Mouse (Mus musculus): ENCODE measurements around the gene Lpin2. TPM values are rescaled to one million over a fixed set of nuclear protein-coding genes. Genes with fewer than 3 reads are reported as not detected.

Lpin2 gene
- total RNA-seq (2022), result 10 to 100 TPM; 43.3 to 68.5 (median 55.2) TPM

DNA sequence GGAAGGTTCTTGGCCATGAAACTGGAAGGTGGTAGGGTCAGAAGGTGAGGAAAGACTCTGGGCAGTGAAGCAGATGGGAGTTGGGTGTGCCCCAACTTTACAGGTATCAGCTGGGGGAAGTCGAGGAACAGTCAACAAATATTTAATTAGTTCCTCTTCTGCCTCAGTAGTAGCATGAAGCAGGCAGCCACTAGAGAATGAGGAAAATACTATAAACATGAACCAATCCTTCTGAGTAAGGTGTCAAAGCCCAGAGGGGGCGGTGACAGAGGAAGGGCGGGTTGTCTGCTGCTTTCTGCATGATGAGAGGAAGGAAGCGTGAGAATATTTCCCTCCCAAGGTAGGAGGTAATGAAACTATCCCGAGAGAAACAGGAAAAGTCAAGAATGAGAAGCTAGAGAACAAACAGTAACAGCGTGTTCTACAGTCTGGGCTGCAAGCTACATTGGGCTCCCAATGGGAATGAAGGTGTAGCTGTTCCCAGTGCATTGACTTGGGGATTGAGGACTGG is at the start of gene Lpin2:
Gene Lpin2, plus strand, starts transcription at position 350 of the 511 bp plus-strand sequence.
- no peak for DNase-seq

GRCm38 (mm10) chr17:71132856-71133439 is 49.4 kb upstream of the Lpin2 start:
- no peak for DNase-seq

GRCm38 (mm10) chr17:71134441-71134955 is 47.9 kb upstream of the Lpin2 start:
- no peak for DNase-seq

DNA sequence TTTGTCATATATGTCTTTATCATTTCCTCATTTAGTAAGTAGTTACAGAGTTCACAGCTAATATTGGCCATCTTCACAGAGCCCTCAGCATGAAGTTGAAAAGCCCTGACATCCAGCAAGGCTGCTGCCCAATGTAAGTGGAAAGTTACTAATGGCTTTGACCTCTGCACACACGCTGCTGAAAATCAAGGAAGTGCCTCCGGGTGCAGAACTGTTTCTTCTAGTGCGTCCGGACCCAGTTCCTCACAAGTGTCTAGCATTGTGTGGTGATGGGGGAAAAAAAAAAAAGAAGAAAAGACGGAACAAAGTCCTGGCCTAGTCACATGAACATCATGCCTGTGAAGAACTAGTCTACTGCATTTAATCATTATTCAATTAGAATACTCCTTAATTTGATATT is 47.3 kb upstream of the Lpin2 start:
- DNase-seq, result peak; percentile 23

- DNase-seq, result no peak
Observed at GRCm38 (mm10) chr17:71135866-71136265, 46.5 kb upstream of the Lpin2 start.

DNA sequence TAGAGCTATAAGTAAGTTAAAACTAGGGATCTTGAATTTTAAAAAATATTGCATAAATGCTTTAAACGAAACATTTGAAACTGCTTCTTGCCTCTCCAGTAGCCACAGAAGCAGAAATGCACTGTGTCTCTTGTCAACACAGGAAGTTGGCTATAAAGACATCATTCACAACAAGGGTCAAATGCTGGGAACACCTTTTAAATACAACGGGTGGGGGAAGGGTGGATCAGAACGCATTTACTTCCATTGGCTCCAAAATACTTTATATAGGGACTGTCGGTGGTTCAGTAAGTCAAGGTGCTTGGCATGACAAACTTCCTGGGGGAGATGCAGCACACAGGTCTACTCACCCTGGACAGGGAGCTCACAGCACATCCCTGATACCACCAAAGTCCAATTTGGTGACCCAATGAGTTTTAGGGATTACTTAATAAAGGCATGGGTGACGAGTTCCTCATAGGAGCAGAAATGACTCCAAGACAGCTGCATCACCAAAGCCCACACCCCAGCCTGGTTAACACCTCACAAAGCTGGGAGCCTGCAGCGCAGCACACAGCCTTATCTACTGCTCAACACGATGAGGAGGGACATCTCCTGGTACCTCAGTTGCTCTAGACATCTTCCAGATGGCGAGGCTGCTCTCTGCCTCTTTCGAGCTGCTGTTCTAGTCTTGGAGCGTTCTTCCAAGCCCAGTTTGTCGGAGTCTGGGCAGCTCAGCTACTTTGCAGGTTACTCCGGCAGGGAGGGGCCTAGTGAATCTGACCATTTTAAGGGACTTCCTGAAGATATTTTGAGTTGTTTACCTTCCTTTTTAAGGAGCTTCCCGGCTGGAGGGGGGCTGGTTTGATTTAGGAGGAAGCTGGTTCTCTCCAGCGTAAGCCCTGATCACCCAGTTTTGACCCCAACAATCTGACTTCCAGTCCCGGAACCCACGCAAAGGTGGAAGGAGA is 45.7 kb upstream of the Lpin2 start:
- no peak for DNase-seq

GRCm38 (mm10) chr17:71137334-71137721 is 45.0 kb upstream of the Lpin2 start:
- DNase-seq, result no peak

GRCm38 (mm10) chr17:71142068-71142467 is 40.3 kb upstream of the Lpin2 start:
- no peak for DNase-seq

DNA sequence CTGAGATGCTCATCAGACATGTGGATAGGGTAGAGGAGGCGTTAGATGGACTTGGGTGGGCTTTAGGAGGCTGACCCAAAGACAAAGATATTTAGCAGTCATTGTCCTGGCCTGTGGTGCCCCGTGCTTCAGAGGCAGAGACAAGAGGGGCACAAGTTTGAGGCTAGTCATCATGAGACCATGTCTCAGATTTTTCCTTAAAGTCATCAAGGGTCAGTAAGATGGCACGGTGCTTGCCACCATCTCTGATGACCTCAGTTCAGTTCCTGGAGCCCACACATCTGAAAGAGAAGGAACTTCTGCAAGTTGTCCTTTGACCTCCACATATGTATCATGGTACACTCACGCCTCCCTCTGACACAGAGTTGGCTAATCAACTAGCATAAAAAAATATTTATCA is 39.2 kb upstream of the Lpin2 start:
- DNase-seq, result no peak

DNA sequence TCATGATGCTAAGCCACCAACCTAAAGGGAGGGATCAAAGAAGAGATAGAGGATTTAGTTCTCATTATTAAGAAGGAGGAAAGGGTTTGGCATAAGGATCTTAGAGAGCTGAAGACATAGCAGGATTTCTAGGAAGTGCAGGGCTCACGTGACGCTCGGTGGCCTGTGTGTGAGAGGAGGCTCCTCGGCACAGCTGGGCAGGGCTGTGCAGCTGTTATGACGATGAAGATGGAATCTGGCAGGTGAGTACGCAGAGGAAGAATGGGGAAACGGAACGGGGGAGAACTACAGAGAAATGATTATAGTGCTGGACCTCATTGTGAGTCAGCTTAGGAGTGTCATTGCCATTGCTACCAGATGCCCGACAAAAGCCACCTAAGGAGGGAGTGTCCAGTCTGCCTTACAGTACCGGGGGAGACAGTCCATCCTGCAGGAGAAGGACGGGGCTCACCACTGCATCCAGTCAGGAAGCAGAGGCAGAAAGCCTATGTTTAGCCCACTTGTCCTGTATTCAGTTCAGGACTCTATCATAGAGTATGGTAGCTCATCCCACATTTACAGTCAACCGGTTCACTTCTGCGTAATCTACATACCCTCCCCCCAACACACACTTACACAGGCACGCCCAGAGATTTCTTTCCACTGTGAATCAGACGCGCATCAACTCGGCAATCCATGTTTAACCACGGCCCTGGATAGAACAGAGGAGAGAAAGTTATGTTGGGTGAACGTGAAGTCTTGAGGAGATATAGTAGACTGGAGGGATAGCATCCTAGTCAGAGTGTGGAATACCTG is 37.8 kb upstream of the Lpin2 start:
- no peak for DNase-seq

DNA sequence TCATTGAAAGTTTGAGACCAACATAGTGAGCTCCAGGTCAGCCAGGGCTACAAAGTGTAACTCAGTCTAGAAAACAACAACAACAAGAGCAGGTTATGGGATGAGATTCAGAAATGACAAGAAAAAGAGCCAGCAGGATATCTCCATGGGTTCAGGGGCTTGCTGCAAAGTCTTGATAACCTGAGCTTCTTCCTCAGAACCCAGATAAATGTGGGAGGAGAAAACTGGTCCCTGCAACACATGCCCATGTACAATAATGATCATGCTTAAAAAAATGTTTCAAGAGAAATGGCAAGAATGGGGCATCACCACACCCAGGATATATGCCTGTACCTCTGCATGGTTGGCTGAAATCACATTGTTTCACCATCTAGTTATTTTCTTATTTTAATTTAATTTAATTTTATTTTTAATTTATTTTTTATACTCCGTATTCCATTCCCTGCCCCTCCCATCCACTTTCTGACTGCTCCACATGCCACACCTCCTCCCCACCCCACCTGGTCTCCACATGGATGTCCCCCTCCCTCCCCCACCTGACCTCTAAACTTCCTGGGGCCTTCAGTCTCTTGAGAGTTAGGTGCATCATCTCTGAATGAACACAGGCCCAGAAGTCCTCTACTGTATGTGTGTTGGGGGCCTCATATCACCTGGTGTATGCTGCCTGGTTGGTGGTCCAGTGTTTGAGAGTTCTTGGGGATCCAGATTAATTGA is 37.0 kb upstream of the Lpin2 start:
- no peak for DNase-seq

DNA sequence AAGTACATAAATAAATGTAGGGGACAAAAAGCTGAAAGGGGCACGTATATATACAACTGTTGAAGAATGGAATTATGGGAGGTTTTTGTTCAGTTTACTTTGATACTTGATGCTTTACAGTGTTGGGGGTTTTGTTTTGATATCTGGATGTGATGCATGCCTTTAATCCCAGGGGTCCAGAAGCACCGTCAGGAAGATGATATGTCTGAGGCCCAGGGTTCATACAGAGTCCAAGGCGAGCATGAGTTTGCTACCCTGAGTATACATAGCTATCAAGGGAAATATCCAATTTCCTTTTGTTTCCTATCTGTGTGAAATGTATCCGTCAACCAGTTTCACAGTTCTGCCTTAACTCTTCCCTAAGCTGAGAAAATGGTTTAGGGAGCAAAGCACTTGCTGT is 29.0 kb upstream of the Lpin2 start:
- DNase-seq, result no peak

- peak; percentile 84 for DNase-seq
Observed at GRCm38 (mm10) chr17:71155271-71155670, 27.1 kb upstream of the Lpin2 start.

GRCm38 (mm10) chr17:71159152-71159567 is 23.2 kb upstream of the Lpin2 start:
- DNase-seq, result no peak

DNA sequence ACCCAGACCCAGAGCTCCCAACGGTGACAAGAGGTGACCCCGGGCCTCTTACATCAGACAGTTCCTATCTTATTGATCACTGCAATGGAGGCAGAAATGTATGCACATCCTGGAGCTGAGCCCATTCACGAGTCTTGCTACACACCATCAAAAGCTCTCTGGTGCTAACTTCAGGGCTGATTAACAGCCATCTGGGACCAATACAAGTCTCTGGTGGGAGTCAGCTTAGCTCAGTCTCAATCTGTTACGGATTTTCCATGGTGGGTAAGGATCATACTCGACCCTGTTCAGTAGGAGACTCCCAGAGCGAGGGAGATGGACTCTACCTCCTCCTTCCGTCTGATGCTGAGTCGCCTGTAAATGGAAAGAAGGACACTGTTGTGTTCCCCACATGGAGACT is 22.6 kb upstream of the Lpin2 start:
- DNase-seq, result no peak

GRCm38 (mm10) chr17:71160244-71160995 is 21.9 kb upstream of the Lpin2 start:
- no peak for DNase-seq

GRCm38 (mm10) chr17:71164991-71165390 is 17.4 kb upstream of the Lpin2 start:
- peak; percentile 52 for DNase-seq

GRCm38 (mm10) chr17:71168205-71168815 is 14.1 kb upstream of the Lpin2 start:
- DNase-seq, result no peak

DNA sequence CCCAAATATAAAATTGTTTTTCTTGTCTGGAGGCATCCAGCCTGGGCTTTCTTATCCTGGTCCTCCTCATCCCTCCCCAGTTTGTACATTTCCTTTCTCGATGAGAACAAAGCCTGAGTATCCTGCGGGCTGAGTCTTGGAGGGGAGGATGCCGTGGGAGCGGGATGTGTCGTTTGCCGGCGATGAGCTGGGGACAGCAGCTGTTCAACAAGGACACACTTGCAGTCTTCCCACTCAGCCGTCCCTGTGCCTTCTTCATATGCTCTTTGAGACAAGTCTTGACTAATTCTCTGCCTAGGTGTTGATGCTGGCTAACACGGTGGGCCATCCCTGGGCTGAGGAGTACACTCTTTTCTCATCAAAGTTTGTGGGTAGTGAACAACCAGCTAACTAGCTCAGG is 13.5 kb upstream of the Lpin2 start:
- no peak for DNase-seq

- DNase-seq, result no peak
Observed at GRCm38 (mm10) chr17:71169639-71170038, 12.7 kb upstream of the Lpin2 start.

GRCm38 (mm10) chr17:71171161-71171560 is 11.2 kb upstream of the Lpin2 start:
- no peak for DNase-seq
